Mouse (Mus musculus) heart, adult 2 months (tissue): Measurements from ENCODE around the gene Tcf12. TPM values are rescaled to one million over a fixed set of nuclear protein-coding genes. Genes with fewer than 3 reads are reported as not detected.

Source experiments
- DNase-seq, 2 experiments: peaks; one replicate each; pipeline ENCODE4 v3.0.0; 2021
- H3K27ac ChIP-seq: fragments of 200-600 bp; 2 replicates; pipeline ENCODE4 v1.8.1; 2022
- H3K27me3 ChIP-seq: fragments of 200-500 bp; 2 replicates; pipeline ENCODE4 v1.6.1; 2012; ENCODE audit warnings: mild to moderate bottlenecking, low read length, inconsistent platforms, mixed read lengths; ENCODE audit not compliant: control insufficient read depth, insufficient read depth
- H3K36me3 ChIP-seq: fragments of 200-500 bp; 2 replicates; pipeline ENCODE4 v1.6.1; 2012; ENCODE audit warnings: low read length, inconsistent platforms; ENCODE audit not compliant: control insufficient read depth, insufficient read depth
- H3K4me1 ChIP-seq: fragments of 200-500 bp; 2 replicates; pipeline ENCODE4 v1.6.1; 2011; ENCODE audit warnings: low read length; ENCODE audit not compliant: control insufficient read depth, insufficient read depth
- H3K4me3 ChIP-seq: fragments of 200-600 bp; 2 replicates; pipeline ENCODE4 v1.8.1; 2022
- H3K79me2 ChIP-seq: fragments of 200-500 bp; replicated peaks from 2 replicates; pipeline ENCODE4 v1.6.1; 2012; ENCODE audit warnings: mild to moderate bottlenecking, inconsistent platforms, low read length, moderate library complexity, mixed read lengths; ENCODE audit not compliant: control insufficient read depth, insufficient read depth
- H3K9ac ChIP-seq: fragments of 200-500 bp; 2 replicates; pipeline ENCODE4 v1.6.1; 2012; ENCODE audit warnings: low read depth, mild to moderate bottlenecking, control low read depth, inconsistent platforms, low read length, mixed read lengths
- CTCF ChIP-seq: fragments of 200-600 bp; IDR thresholded peaks from 2 replicates; pipeline ENCODE4 v1.8.1; 2022; ENCODE audit warnings: antibody characterized with exemption, mild to moderate bottlenecking, moderate library complexity
- EP300 ChIP-seq: fragments of 200-500 bp; IDR thresholded peaks from 2 replicates; pipeline ENCODE4 v1.6.1; 2011; ENCODE audit warnings: low read depth, low read length, control low read depth; ENCODE audit not compliant: insufficient read depth
- POLR2A ChIP-seq: fragments of 200-500 bp; IDR thresholded peaks from 2 replicates; pipeline ENCODE4 v1.6.1; 2011; ENCODE audit warnings: mild to moderate bottlenecking, low read depth, low read length, control low read depth; ENCODE audit not compliant: insufficient read depth
- WGBS: fragments of 180-500 bp; shearing (Covaris S2); methylation state at CpG from one replicate; pipeline ENCODE4 v1.1.7; 2018; 5-methylcytosine and 5-hydroxymethylcytosine counted together
- intact Hi-C: fragments of 180-260 bp; cut with DNase I; formaldehyde crosslinking; loops from one replicate; pipeline ENCODE4 v1.15.1; 2025
- polyA plus RNA-seq: library from polyadenylated mRNA; depleted of rRNA; stranded (reverse); fragments of >200 nt; gene quantifications from 2 replicates; pipeline ENCODE4 v1.2.3, GENCODE M21; 2012
- total RNA-seq, 2 experiments: library from RNA; stranded (reverse); gene quantifications; 2 replicates each; pipeline ENCODE4 v1.2.3; 2021

Tcf12 gene
- total and polyA plus RNA-seq, 3 experiments, result 29.7 to 38.0 (median 33.9) TPM

DNA sequence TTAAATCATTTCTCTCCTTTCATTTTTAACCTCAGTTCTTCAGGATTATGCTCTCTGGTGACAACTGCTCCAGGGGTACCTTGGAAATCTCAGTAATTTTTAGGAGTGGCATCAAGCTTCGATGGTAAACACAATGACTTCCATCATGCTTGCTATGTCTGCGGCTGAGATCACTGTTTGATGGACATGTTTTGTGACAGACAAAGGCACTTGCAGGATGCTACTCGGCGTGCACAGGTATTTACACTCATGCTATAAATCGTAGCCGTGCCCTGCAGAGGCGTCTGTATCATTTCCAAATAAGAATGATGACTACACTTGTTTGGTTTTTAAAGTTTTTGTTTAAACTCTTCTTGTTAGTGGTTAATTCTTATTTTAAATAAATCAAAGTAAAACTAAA lies 248.3 kb downstream of the Tcf12 start:
- Histone ChIP-seq H3K4me3 (no peak overlapping the region), H3K27me3 (no peaks in the 10 kb centered on the region), H3K9ac (no peak overlapping the region), H3K4me1 (no peaks in the 10 kb centered on the region), H3K27ac (no peak overlapping the region), H3K36me3 (peaks cover 2% of the 10 kb centered on the region; the same call in 1 of the 2 replicates), H3K79me2 (no peaks in the 10 kb centered on the region)
- no peak for TF ChIP-seq CTCF
- TF ChIP-seq POLR2A, result no peak
- DNase-seq, result no peak
- WGBS, result 96% methylated on average over 7 of the region's 7 CpGs
- intact Hi-C loops, result no loop called here

- Histone ChIP-seq H3K9ac (no peak overlapping the region), H3K4me1 (no peaks in the 10 kb centered on the region), H3K79me2 (no peaks in the 10 kb centered on the region), H3K36me3 (peaks cover 2% of the 10 kb centered on the region; the same call in 1 of the 2 replicates), H3K27ac (no peak overlapping the region), H3K4me3 (no peak overlapping the region), H3K27me3 (no peaks in the 10 kb centered on the region)
- 52% methylated on average over 2 of the region's 2 CpGs for WGBS
- TF ChIP-seq EP300, result no peak
- TF ChIP-seq POLR2A, result no peak
- no peak for TF ChIP-seq CTCF
- intact Hi-C loops, result no loop called here
- no peak for DNase-seq
Measured at GRCm38 (mm10) chr9:71861629-71862028, 250.0 kb downstream of the Tcf12 start.

DNA sequence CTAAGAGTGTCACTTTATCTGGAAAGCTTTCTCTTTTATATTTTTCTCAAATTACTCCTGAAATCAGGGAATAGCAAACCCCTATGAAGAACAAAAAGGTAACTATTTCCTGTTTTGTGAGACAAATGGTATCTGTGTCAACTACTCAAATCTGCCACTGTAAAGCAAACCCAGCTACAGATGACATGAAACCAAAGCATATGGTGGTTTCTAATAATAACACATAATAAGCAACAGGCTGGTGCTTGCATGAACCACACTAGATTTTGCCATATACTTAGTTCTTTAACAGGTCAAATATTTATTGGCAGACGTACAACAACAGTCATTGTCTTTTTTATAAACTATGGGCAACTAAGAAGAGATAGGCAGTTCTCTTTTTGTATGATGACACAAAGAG lies 253.7 kb downstream of the Tcf12 start:
- WGBS, result 92% methylated on average over 1 of the region's 1 CpGs
- no peak overlapping the region for H3K27ac ChIP-seq
- DNase-seq, result no peak
- H3K36me3 ChIP-seq, result no peaks in the 10 kb centered on the region; the same call in none of the 2 replicates
- no peak overlapping the region for H3K4me3 ChIP-seq
- intact Hi-C loops, result no loop called here
- H3K9ac ChIP-seq, result no peak overlapping the region
- H3K79me2 ChIP-seq, result no peaks in the 10 kb centered on the region
- H3K27me3 ChIP-seq, result no peaks in the 10 kb centered on the region
- no peaks in the 10 kb centered on the region for H3K4me1 ChIP-seq
- TF ChIP-seq EP300, result no peak
- TF ChIP-seq POLR2A, result no peak
- no peak for TF ChIP-seq CTCF

DNA sequence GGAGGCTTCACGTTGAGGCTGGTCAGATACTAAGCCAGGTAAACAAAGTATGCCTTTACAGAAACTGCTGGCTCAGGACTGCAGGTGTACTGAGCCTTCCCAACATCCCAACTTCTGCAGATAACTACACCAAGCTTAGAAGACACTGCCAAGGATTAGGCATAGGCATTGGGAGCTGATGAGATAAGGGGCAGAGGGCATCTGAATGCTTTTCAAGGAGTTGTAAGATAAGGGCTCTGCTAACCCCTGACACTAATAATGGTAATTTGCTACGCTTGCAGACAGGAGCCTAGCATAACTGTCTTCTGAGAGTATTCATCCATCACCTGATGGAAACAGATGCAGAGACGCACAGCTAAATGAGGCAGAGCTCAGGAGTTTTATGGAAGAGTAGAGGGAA lies 257.8 kb downstream of the Tcf12 start:
- intact Hi-C loops, result no loop called here
- Histone ChIP-seq H3K4me1 (no peaks in the 10 kb centered on the region), H3K36me3 (no peaks in the 10 kb centered on the region; the same call in 1 of the 2 replicates), H3K4me3 (no peak overlapping the region), H3K27me3 (no peaks in the 10 kb centered on the region), H3K9ac (no peak overlapping the region), H3K79me2 (no peaks in the 10 kb centered on the region), H3K27ac (no peak overlapping the region)
- DNase-seq, result no peak
- WGBS, result 84% methylated on average over 3 of the region's 3 CpGs
- TF ChIP-seq POLR2A (no peak), EP300 (no peak), CTCF (no peak)

GRCm38 (mm10) chr9:71850283-71850682 lies 261.4 kb downstream of the Tcf12 start:
- H3K4me1 ChIP-seq, result no peaks in the 10 kb centered on the region
- H3K79me2 ChIP-seq, result no peaks in the 10 kb centered on the region
- no peak overlapping the region for H3K9ac ChIP-seq
- no peaks in the 10 kb centered on the region for H3K27me3 ChIP-seq
- no peak overlapping the region for H3K4me3 ChIP-seq
- 78% methylated on average over 1 of the region's 1 CpGs for WGBS
- intact Hi-C loops, result no loop called here
- H3K36me3 ChIP-seq, result peaks cover 1% of the 10 kb centered on the region; the same call in 1 of the 2 replicates
- no peak for TF ChIP-seq POLR2A
- TF ChIP-seq CTCF, result no peak
- TF ChIP-seq EP300, result no peak
- H3K27ac ChIP-seq, result no peak overlapping the region
- no peak for DNase-seq

DNA sequence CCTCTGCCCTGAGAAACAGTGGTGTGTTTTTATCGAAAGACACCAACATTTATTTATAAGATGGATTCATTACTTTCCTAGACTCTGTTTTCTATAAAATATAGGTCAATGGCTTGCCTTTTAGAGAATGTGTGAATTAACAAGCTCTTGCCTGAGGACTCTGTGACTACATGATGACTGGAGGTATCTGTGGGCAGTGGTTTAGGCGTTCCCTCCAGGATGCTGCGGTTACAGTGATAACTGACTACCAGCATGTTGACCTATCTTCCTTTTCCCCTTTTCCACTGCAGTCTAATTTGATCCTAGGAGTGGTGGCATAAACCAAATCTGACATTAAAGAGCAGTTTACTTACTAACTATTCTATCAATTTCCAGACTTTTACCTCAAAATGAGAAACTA lies 263.3 kb downstream of the Tcf12 start:
- H3K79me2 ChIP-seq, result no peaks in the 10 kb centered on the region
- WGBS, result 88% methylated on average over 3 of the region's 3 CpGs
- no peak for DNase-seq
- TF ChIP-seq POLR2A (no peak), CTCF (no peak), EP300 (no peak)
- no peaks in the 10 kb centered on the region for H3K4me1 ChIP-seq
- no peaks in the 10 kb centered on the region for H3K27me3 ChIP-seq
- H3K36me3 ChIP-seq, result peaks cover 6% of the 10 kb centered on the region
- H3K4me3 ChIP-seq, result no peak overlapping the region
- intact Hi-C loops, result no loop called here
- no peak overlapping the region for H3K9ac ChIP-seq
- H3K27ac ChIP-seq, result no peak overlapping the region

GRCm38 (mm10) chr9:71847921-71848320 lies 263.8 kb downstream of the Tcf12 start:
- no peak for DNase-seq
- Histone ChIP-seq H3K27ac (no peak overlapping the region), H3K4me1 (no peaks in the 10 kb centered on the region; the same call in 1 of the 2 replicates), H3K9ac (no peak overlapping the region), H3K36me3 (peaks cover 6% of the 10 kb centered on the region), H3K27me3 (no peaks in the 10 kb centered on the region), H3K4me3 (no peak overlapping the region), H3K79me2 (no peaks in the 10 kb centered on the region)
- TF ChIP-seq EP300 (no peak), CTCF (no peak), POLR2A (no peak)
- intact Hi-C loops, result no loop called here
- WGBS, result 94% methylated on average over 9 of the region's 9 CpGs
